Mouse (Mus musculus) stomach, postnatal 0 days (tissue): Measurements from ENCODE around the gene Gm20425.

Experiments used
- CTCF ChIP-seq: IDR thresholded peaks from 2 replicates; pipeline ENCODE4 v1.5.1; 2016; ENCODE audit warnings: antibody characterized with exemption, low read depth, mild to moderate bottlenecking, moderate library complexity
- EP300 ChIP-seq: optimal IDR thresholded peaks from 2 replicates; pipeline ENCODE3; 2016; ENCODE audit warnings: antibody characterized with exemption

DNA sequence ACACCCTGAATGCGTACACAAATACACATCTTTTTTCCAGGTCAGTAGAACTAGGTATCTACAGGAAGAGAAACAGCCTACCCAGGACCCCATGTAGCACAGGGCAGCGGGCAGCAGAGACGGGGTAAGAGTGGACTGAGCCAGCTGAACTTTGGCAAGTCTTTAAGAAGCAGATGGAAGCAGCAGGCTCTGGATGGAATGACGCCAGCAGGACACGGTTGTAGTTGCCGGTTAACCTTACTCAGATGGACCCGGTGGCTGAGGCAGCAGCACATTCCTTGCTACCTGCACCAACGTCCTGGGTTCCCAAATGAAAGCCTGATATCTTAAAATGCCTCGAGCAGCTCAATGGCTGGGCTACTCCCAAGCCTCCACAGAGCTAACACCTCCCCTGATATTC lies 43.4 kb downstream of the Gm20425 start:
- TF ChIP-seq CTCF (no peak), EP300 (no peak)
